Mouse (Mus musculus) heart, adult 11 months (tissue): ENCODE results near the gene Srl.

Experiments used
- DNase-seq: peaks from one replicate; pipeline ENCODE4 v3.0.0; 2022

The Srl gene

GRCm38 (mm10) chr16:4472687-4473086 lies 68.9 kb downstream of the Srl start:
- DNase-seq: peak; percentile 97

GRCm38 (mm10) chr16:4469599-4470352 lies 71.8 kb downstream of the Srl start:
- DNase-seq: peak; percentile 82

GRCm38 (mm10) chr16:4464529-4465089 lies 77.0 kb downstream of the Srl start:
- peak; percentile 96 for DNase-seq

- DNase-seq: no peak
These were observed 83.7 kb downstream of the Srl start for GRCm38 (mm10) chr16:4457927-4458326.

GRCm38 (mm10) chr16:4456391-4456790 lies 85.2 kb downstream of the Srl start:
- no peak for DNase-seq

GRCm38 (mm10) chr16:4455693-4456092 lies 85.9 kb downstream of the Srl start:
- DNase-seq: no peak

- DNase-seq: no peak
These were observed 87.1 kb downstream of the Srl start for GRCm38 (mm10) chr16:4454563-4454962.

GRCm38 (mm10) chr16:4449418-4449817 lies 92.2 kb downstream of the Srl start:
- peak; percentile 92 for DNase-seq

GRCm38 (mm10) chr16:4448235-4448634 lies 93.4 kb downstream of the Srl start:
- peak; percentile 95 for DNase-seq

GRCm38 (mm10) chr16:4446395-4446794 lies 95.2 kb downstream of the Srl start:
- no peak for DNase-seq

GRCm38 (mm10) chr16:4444378-4444777 lies 97.2 kb downstream of the Srl start:
- DNase-seq: peak; percentile 89

GRCm38 (mm10) chr16:4439302-4440066 lies 102.1 kb downstream of the Srl start:
- no peak for DNase-seq

GRCm38 (mm10) chr16:4436738-4437137 lies 104.9 kb downstream of the Srl start:
- DNase-seq: no peak

- peak; percentile 90 for DNase-seq
These were observed 106.2 kb downstream of the Srl start for GRCm38 (mm10) chr16:4435371-4435770.

GRCm38 (mm10) chr16:4431841-4432240 lies 109.8 kb downstream of the Srl start:
- DNase-seq: peak; percentile 82

- no peak for DNase-seq
These were observed 110.6 kb downstream of the Srl start for GRCm38 (mm10) chr16:4431013-4431412.

- no peak for DNase-seq
These were observed 111.4 kb downstream of the Srl start for GRCm38 (mm10) chr16:4430232-4430631.
